Mouse (Mus musculus) naive thymus-derived CD4-positive, alpha-beta T cell, adult 2 months (primary cell): ENCODE measurements around the gene Tmem129.

Source experiments
- DNase-seq: peaks from one replicate; pipeline ENCODE4 v3.0.0-alpha.2; 2011; ENCODE audit warnings: low read depth

Gene Tmem129

GRCm38 (mm10) chr5:33657787-33658663, at the start of gene Tmem129, which contains the start of gene Tacc3:
Gene Tmem129 (minus strand): TSS chr5:33658416.
Gene Tacc3 (plus strand): TSS chr5:33658128.
- DNase-seq: peak; percentile 97

DNA sequence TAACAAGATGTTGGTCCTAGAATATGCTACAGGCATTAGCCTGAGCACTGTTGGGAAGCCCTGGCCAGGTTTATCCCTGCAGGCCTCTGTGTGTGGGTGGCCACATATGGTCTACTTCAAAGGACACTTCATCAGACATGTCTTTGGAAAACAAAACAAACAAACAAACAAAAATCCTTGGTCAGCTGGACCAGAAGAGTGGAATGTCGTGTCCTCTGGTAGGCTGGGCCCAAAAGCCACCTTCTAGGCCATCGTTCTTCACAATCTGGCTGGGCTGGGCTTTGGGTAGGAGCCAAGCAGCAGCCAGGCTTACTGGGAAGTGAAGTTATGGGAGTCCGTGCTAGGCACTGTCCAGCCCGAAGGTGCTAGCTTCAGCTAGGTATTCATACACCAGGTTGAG, 48.9 kb upstream of the Tmem129 start:
- no peak for DNase-seq

DNA sequence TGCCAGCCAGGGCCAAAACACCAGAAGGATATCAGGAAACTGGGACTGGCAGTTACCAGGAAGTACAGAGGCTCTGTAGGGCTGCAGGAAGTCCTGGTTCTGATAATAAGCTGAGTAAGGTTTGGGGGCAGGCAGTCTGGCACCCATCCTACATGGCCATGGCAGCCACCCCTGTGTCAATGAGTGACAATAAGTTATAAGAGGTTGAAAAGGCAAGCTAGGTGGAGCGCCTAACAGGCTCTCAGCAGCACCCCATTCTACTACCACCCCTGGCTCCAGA, 48.1 kb upstream of the Tmem129 start:
- no peak for DNase-seq

- no peak for DNase-seq
These were observed 47.6 kb upstream of the Tmem129 start for GRCm38 (mm10) chr5:33705612-33706349.

DNA sequence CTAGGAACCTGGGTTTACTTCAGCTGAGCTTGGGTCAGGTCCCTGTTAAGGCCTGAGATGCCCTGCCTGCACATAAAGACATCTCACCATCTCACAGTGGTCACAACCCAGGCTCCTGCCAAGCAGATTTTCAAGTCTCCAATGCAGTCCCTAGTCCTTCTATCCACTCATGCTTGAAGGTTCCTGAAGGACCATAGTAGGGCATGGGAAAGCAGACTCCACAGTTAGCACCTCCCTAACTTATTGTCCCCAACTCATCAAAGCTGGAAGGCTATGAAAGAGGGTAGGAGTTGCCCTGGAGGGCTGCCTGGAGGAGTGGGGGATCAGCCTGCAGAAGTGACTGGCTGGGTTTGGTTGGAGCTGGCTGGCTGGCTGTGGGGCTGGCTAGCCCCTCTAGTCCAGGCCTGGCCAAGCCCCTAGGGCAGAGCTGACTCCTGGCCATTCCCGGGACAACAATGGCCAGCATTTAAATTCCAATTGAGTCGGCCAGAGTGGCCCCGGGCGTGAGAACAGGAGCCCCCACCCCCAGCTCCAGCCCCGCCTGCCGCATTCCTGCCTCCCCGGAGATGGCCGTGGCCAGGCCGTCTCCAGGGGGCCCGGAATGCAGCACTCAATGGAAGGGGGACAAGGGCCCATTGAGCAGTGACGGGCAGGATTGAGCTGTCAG, 46.9 kb upstream of the Tmem129 start:
- DNase-seq: no peak

DNA sequence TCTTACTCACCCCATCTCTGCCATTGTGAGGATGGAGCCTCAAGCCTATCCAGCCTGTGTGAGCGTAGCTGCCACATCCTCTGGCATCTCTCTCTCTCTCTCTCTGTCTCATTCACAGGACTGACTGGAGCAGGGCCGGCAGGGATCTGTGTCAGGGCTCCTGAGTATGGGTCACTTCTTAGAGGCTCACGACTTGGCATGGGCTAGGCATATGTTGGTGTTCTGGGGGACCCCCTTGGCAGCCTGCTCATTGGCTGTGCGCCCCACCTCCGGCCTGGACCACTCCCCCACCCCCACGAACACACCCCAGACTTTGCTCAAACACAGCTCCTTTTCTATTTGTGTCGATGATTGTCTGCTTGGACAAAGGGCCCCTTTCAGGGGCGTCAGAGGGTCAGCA, 45.8 kb upstream of the Tmem129 start:
- DNase-seq: no peak

GRCm38 (mm10) chr5:33701832-33702231, 43.6 kb upstream of the Tmem129 start:
- no peak for DNase-seq

DNA sequence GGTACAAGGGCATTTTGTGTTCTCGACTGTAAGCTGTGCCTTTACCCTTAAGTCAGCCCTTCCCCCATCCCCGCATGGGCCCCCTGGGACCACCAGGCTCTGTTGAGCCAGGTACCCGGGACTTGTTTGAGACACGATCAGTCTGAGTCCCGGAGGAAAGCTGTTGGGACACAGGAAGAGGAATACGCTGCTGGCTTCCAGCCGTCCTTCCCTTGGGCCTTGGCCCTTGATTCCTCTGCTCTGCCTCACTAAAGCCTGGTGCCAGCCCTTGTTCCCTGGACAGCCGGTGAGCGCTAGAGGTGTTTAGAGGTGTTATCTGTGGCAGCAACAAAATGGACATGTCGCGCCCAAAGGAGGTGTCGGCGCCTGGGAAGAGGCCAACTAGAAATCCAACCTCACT, 41.8 kb upstream of the Tmem129 start:
- no peak for DNase-seq

- no peak for DNase-seq
These were observed 40.5 kb upstream of the Tmem129 start for GRCm38 (mm10) chr5:33698669-33699068.

DNA sequence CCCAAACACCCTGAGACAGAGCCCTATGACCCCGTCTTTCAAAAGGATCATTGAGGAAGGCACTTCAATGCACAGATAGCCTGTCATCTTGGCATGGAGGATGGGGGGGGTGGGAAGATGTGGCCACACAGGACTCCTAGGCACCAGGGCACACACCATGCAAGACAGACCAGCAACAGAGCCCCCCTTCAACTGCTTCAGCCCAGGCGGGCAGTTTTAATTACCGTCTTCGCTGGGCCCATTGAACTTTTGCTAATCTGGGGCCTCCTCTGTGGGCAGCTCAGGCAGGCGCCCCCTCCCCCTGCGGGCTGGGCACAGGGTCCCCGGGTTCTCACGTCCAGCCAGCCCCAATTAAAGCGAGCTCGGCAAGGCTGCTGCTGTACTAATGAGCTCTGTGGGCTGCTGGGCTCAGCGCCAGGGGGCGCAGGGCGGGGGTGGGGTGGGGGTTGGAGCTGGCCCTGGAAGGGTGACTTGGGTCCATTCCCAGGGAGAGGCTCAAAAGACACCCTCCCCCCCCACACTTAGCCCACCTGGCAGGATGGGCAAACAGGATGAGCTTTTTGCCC, 39.8 kb upstream of the Tmem129 start:
- no peak for DNase-seq

DNA sequence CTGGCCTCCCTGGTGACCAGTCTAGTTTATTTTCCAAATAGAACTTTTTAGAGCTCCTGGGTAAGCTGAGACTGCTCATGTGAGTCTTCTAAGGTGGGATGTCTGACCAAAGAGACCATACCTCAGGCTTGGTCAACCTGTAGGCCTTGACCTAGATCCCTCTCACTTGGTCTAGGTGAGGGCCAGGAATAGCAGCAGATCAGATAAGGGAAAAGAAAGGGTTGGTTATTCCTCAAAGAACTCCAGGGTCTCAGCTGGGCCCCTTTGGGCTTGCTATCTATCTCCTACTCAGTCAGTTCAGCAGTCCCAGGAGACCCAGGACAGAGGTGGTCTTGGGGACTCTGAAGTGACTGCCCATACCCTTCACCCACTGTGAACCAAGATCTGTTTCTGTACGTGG, 39.3 kb upstream of the Tmem129 start:
- no peak for DNase-seq

- no peak for DNase-seq
These were observed 38.2 kb upstream of the Tmem129 start for GRCm38 (mm10) chr5:33696430-33696829.

GRCm38 (mm10) chr5:33695718-33696121, 37.5 kb upstream of the Tmem129 start:
- no peak for DNase-seq

GRCm38 (mm10) chr5:33694848-33695717, 36.9 kb upstream of the Tmem129 start:
- no peak for DNase-seq

DNA sequence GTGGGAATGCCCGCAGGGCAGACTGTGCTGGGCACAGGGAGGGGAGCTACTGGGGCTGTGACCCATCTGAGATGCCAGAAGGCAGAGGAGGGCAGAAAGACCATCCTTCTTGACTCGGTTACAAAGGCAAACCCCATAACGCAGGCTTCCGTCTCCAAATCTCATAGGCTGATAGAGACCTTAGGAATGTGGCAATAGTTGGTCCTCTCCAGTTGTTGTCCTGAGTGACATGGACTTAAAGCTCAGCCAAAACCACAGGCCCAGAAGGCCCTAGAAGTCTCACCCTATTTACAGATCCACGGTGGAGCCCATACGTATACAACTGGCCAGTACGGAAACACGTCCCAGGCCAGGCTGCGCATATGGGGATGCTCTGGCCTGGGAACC, 36.2 kb upstream of the Tmem129 start:
- no peak for DNase-seq

DNA sequence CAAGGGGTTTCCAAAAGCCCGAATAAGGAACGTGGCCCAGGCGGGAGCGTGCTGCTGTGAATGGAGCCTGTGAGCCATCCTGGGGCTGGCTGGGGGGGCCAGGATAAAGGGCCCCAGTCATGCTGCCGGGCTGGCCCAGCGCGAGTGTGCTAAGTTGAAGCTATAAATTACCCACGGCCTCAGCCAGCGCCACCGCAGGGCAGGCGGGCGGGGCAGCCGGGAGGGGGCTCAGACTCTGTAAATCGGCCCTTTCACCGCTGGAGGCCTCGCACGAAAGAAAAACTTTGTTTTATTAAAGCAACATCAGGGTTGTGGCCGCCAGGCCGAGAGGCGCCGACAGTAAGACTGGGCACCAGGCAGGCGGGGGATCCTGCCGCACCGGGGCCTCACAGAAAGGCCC, 34.2 kb upstream of the Tmem129 start:
- DNase-seq: no peak

DNA sequence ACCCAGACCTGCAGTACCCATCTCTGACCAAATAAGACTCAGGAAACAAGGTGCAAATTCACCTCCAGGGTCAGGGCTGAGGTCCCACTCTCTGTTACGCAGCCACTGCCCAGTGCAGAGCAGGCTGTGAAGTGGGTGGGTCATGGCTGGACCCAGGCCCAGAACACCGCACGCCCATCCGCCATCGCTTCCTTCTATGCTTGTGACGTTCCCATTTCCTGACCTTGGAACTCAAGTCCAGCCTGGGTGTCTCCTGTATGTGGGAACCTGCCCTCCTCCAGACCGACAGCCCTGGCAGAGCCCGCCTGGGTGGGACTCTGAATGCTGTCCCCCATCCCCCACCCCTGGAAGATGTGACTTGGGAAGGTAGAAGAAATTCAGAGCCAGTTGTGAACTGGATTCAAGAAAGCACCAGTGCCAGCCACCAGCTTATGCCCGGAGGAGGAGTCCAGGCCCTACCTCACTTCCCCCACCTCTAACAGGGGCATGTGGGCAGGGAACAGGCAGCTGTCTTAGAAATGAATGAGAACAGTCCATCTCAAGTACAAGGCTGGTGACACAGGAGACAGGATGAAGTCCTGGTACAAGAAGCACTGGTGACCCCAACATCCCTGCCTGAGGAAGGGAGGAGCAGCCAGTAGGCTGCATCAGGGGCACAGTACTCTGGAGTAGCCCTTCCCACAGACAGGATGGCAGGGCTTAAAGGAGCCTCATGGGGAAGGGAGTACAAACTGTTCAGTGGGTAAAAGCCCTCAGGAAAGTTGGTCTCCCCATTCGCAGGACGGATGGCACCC, 31.8 kb upstream of the Tmem129 start:
- DNase-seq: no peak

DNA sequence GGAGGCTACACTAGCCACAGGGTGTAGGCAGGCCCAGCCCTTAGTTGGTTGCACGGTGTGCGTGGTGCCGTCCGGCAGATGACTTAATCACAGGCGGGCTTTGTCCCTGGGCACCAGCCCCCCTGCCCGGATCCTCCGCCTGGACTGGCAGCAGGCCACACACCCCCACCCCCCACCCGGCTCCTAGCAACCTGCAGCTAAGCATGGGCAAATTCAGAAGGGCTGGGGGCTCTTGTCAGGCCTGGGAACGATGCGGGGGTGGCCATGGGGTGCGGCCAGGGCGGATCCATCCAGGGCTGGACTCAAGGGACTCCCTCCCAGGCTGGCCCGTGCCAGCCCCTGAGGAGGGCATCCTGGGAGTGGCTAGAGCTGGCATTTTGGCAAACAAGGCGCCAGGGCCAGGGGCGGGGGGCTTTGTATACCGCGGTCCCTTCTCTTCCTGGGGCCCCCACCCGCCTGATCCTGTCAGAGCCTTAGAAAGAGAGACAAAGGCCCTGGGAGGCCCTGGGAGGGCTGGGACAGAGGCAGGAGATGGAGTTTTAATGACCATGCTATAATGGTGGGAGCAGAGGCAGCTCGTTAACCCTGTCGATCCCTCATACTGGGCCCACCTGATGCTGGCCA, 31.1 kb upstream of the Tmem129 start:
- DNase-seq: no peak

DNA sequence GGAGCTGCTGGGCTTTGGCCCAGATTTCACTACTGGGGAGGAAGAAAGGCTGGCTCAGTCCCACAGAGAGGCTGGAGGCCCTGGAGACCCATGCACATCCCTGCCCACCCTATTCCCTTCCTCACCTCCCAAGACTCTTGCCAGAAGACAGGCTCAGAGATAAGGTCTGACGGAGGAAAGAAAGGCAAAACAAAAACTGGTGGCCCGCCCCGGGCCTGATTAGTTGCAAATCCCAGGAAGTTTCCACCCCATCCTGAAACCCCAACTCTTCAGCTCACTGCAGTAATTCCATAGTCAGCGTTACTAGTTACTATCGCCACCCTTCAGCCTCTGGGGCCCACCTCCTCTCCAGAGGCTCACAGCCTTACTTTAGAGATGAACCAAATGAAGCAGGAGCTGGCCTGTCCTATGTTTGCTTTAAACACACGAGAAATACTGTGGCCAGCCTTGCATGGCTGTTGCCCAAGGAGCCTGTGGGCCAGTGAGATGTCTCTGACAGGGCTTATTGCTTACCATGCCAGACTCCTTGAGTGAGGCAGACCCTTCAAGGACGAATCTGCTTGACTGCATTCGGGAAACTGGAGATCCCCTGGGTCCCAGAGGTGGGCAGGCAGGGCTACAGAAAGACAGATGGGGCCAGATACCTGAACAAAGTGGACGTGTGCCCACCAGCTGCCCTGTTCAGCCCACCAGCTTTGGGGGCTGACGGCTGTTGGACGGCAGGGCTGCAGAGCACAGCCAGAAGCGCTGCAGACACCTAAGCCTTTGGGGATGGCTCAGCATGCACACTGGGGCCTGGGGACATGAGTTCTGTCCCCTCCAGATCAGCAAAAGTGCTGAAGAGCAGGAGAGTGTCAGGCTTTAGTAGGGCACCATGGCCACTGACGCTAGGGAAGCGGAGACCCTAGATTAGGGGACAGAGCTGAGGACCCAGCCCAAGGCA, 30.3 kb upstream of the Tmem129 start:
- no peak for DNase-seq
